Mouse (Mus musculus) myocyte (in vitro differentiated cells): ENCODE results near the gene Stard13.

Experiments
- CEBPB ChIP-seq: IDR thresholded peaks from 2 replicates; pipeline ENCODE4 v1.6.1; 2011; ENCODE audit warnings: mild to moderate bottlenecking, moderate library complexity; ENCODE audit not compliant: poor library complexity, insufficient read depth, severe bottlenecking
- E2F4 ChIP-seq: IDR thresholded peaks from one replicate; pipeline ENCODE4 v1.6.1; 2011; ENCODE audit warnings: mild to moderate bottlenecking, control low read depth, moderate library complexity; ENCODE audit not compliant: insufficient read depth
- MYOD1 ChIP-seq, 3 experiments: IDR thresholded peaks; one replicate each; pipeline ENCODE4 v1.6.1; 2011; ENCODE audit warnings: control low read depth in 2 of 3, low read depth in 2 of 3, mild to moderate bottlenecking in 2 of 3, moderate library complexity in 1 of 3; ENCODE audit not compliant: insufficient read length in 2 of 3, control insufficient read depth in 1 of 3
- MYOG ChIP-seq, 3 experiments: IDR thresholded peaks; one replicate each; pipeline ENCODE4 v1.6.1; 2011; ENCODE audit warnings: control low read depth in 2 of 3, low read depth in 2 of 3, mild to moderate bottlenecking in 2 of 3; ENCODE audit not compliant: insufficient read length in 2 of 3, control insufficient read depth in 1 of 3, insufficient read depth in 1 of 3
- POLR2A ChIP-seq: IDR thresholded peaks from one replicate; pipeline ENCODE4 v1.6.1; 2011; ENCODE audit warnings: low read depth, mild to moderate bottlenecking, control low read depth, moderate library complexity; ENCODE audit not compliant: insufficient read length
- TCF3 ChIP-seq: IDR thresholded peaks from one replicate; pipeline ENCODE4 v1.6.1; 2011; ENCODE audit warnings: low read depth, control low read depth; ENCODE audit not compliant: insufficient read length

DNA sequence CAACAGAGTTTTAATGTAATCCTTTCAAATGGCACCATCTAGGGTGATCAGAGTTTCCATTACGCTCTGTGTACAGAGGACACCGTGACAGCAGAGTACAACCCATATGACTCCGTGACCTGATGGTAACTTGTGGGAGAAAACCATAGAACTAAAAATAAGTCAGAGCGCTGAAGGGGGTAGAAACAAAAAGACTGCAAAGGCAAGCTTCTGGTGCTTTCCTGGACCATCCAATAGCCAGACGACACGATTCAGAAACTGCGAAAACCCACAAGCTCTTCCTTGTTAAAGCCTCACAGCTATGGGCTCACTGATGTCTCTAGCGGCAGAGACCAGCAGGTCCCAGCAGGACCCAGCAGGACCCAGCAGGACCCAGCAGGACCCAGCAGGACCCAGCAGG is 18.6 kb upstream of the Stard13 start:
- TF ChIP-seq CEBPB (no peak), POLR2A (no peak), E2F4 (no peak), TCF3 (no peak), MYOG (IDR thresholded peaks at IDR 0.05; ENCODE audit: control insufficient read depth in 1 of 3, insufficient read depth in 1 of 3, insufficient read length in 2 of 3, low read depth in 2 of 3) (no peak), MYOD1 (IDR thresholded peaks at IDR 0.05; ENCODE audit: control insufficient read depth in 1 of 3, insufficient read length in 2 of 3, low read depth in 2 of 3) (no peak)
